Mouse (Mus musculus) stomach, embryonic 14.5 days (tissue): ENCODE results near the gene Ripor2. TPM values are rescaled to one million over a fixed set of nuclear protein-coding genes. Genes with fewer than 3 reads are reported as not detected.
A peak's percentile ranks its signal among the peaks of the same experiment; 100 is the strongest.
"Not testable (repeated sequence)": the region's sequence is repeated elsewhere in the genome, so short reads cannot be mapped to it uniquely, and the experiment has no call there.

Experiments
- ATAC-seq: fragments of 200-750 bp; cut with Nextera tagmentation; 2 replicates; pipeline ENCODE4 v1.8.0; 2017; ENCODE audit warnings: low read depth, moderate TSS enrichment; ENCODE audit not compliant: insufficient number of reproducible peaks, insufficient read depth, low FRiP score
- H3K27ac ChIP-seq: fragments of 300-500 bp; sonication (generic); 2 replicates; pipeline ENCODE4 v1.5.1; 2014; ENCODE audit warnings: mild to moderate bottlenecking, low read length, moderate library complexity, mixed read lengths
- H3K27me3 ChIP-seq: fragments of 300-500 bp; sonication (generic); 2 replicates; pipeline ENCODE4 v1.6.1; 2014; ENCODE audit warnings: low read length, control low read depth, mixed read lengths; ENCODE audit not compliant: control insufficient read depth, insufficient read depth
- H3K36me3 ChIP-seq: fragments of 300-500 bp; sonication (generic); 2 replicates; pipeline ENCODE4 v1.6.1; 2014; ENCODE audit warnings: mild to moderate bottlenecking, control low read depth, low read length, moderate library complexity, mixed read lengths; ENCODE audit not compliant: control insufficient read depth, insufficient read depth
- H3K4me1 ChIP-seq: fragments of 300-500 bp; sonication (generic); 2 replicates; pipeline ENCODE4 v1.6.1; 2014; ENCODE audit warnings: low read length, control low read depth, mixed read lengths; ENCODE audit not compliant: control insufficient read depth, insufficient read depth
- H3K4me2 ChIP-seq: fragments of 300-500 bp; sonication (generic); replicated peaks from 2 replicates; pipeline ENCODE4 v1.6.1; 2014; ENCODE audit warnings: low read depth, low read length, control low read depth
- H3K4me3 ChIP-seq: fragments of 300-500 bp; sonication (generic); 2 replicates; pipeline ENCODE4 v1.5.1; 2014; ENCODE audit warnings: low read depth, low read length, control low read depth
- H3K9ac ChIP-seq: fragments of 300-500 bp; sonication (generic); replicated peaks from 2 replicates; pipeline ENCODE4 v1.6.1; 2014; ENCODE audit warnings: low read depth, mild to moderate bottlenecking, control low read depth, low read length, moderate library complexity, mixed read lengths
- H3K9me3 ChIP-seq: fragments of 300-500 bp; sonication (generic); 2 replicates; pipeline ENCODE4 v1.6.1; 2016; ENCODE audit warnings: low read depth, low read length, control low read depth; ENCODE audit not compliant: control insufficient read depth
- WGBS: fragments of 180-500 bp; shearing (Covaris S2); extraction: QIAGEN DNeasy Blood & Tissue Kit; methylation state at CpG from one replicate; pipeline ENCODE4 v1.1.7; 2014; 5-methylcytosine and 5-hydroxymethylcytosine counted together
- polyA plus RNA-seq: library from polyadenylated mRNA; unstranded; fragments of >200 nt; fragmentation: Nextera tagmentation; extraction: Ambion mirVana; gene quantifications from 2 replicates; pipeline ENCODE4 v1.2.1, GENCODE M21; 2014

Gene Ripor2
- polyA plus RNA-seq, 1 experiment from 2014 or later: 2.3 TPM

DNA sequence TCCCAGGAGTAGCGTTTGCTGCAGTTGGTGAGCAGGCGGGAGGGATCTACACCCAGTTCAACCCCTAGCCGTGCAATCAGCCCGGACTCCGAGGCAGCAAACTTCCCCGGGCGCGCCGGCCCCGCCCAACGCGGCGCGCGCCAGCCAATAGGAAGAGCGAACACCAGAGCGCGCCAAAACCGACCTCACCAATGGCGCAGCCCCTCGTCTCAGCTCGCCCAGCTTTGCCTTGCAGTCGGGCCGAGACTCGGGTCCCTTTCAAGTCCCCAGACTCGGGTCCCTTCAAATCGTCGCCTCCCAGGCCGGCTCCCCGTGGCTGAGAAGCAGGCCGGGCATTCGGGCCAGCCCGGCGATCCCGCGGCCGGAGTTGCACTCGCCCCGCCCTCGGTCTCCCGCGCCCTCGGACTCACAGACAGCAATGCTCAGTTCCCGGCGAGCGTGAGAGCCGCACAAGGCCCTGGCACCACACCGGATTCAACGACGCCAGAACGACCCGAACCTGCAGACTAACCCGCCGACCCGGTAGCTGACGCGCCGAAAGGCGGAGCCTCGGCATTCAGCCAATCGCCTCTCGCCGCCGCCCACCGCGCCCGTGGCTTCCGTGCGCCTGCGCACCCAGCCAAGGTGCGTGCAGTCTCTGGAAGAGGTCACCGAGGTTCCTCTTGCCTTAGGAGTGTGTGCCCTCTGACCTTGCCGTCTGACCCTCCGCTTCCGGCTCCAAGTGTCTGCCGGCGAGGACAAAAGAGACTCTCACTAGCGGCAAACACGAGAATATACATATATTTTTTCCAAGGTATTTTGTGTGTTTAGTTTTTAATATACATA, 179.6 kb downstream of the Ripor2 start, which contains the start of gene Gmnn:
Gene Gmnn (minus strand): TSS at position 521 of the 825 bp plus-strand sequence.
- under 1% methylated on average over 79 of the region's 79 CpGs for WGBS
- peak within 1 kb of the TSS; percentile 69 for H3K4me2 ChIP-seq
- peak within 1 kb of the TSS; percentile 96 for H3K4me3 ChIP-seq
- peaks cover 8% of the 10 kb centered on the region; the same call in 1 of the 2 replicates for H3K4me1 ChIP-seq
- H3K27ac ChIP-seq: peak within 1 kb of the TSS; percentile 96
- peak within 1 kb of the TSS; percentile 74 for H3K9ac ChIP-seq
- peak; percentile 97 for ATAC-seq
- H3K27me3 ChIP-seq: no peaks in the 10 kb centered on the region
- peaks cover 12% of the 10 kb centered on the region; the same call in 1 of the 2 replicates for H3K36me3 ChIP-seq
- H3K9me3 ChIP-seq: no peaks in the 10 kb centered on the region

DNA sequence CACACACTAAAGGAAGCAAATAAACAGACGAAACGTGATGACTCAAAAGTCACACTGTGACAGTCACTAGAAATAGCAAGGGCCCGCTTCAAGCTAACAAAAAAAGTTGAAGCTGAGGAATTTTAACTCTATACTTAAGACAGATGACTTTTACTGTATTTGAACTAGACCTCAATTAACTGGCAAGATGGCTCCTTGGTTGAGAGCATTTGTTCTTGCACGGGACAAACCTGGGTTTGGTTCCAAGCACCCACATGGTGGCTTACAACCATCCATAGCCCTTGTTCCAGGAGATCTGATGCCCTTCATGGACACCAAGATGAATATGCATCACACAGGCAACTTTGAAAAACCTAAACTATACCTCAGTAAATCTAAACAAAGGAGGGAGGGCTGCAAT, 180.3 kb downstream of the Ripor2 start:
- ATAC-seq: no peak
- WGBS: 29% methylated on average over 4 of the region's 4 CpGs
- Histone ChIP-seq H3K27me3 (no peaks in the 10 kb centered on the region), H3K27ac (no peak overlapping the region), H3K9ac (peak overlapping the region; percentile 74; the same call in 1 of the 2 replicates), H3K36me3 (peaks cover 8% of the 10 kb centered on the region; the same call in 1 of the 2 replicates), H3K4me3 (peak overlapping the region; percentile 96), H3K9me3 (no peaks in the 10 kb centered on the region), H3K4me2 (peak overlapping the region; percentile 69), H3K4me1 (peaks cover 8% of the 10 kb centered on the region; the same call in 1 of the 2 replicates)

DNA sequence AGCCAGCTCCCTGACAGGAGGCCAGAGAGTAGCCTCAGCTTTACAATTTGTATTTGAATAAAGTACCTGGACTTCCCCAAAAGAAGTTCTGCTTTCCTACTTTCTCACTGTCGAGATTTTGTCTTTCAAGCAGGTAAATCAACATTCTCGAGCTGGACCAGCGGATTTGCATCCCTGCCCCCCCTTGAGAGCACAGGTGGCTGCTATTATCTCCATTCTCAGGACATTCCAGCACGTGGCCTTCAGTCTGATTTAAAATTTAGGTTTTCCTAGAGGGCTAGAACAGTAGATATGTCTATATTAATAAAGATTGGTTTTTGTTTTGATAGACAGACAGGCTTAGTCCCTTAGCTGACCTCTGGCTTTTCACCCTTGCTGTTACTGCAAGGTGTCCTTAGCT, 185.8 kb downstream of the Ripor2 start:
- not testable (repeated sequence) for H3K36me3 ChIP-seq, H3K9me3 ChIP-seq, H3K9ac ChIP-seq, H3K4me2 ChIP-seq, H3K27me3 ChIP-seq, H3K4me3 ChIP-seq, H3K4me1 ChIP-seq, ATAC-seq, H3K27ac ChIP-seq
- WGBS: 68% methylated on average over 4 of the region's 4 CpGs

DNA sequence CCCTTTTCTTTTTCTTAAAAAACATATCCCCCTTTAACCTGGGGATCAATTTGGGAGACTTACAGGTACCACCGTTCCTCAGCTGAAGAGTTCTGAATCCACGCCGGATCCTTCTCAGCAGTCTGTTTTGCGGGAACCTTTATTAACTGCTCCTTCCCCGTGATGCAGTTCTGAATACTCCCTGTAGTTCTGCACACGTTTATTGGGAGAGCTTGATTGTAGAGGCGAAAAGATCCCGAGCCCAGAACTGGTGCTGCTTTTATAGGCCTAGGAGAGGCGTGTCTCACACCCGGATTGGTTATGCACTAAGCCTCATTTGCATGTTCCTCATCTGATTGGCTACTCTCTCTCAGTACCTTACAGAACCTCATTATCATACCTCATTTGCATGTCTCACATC, 189.5 kb downstream of the Ripor2 start:
- not testable (repeated sequence) for ATAC-seq, H3K27ac ChIP-seq, H3K4me2 ChIP-seq, H3K36me3 ChIP-seq, H3K4me3 ChIP-seq, H3K27me3 ChIP-seq, H3K9me3 ChIP-seq, H3K9ac ChIP-seq, H3K4me1 ChIP-seq
- WGBS: 95% methylated on average over 10 of the region's 10 CpGs

DNA sequence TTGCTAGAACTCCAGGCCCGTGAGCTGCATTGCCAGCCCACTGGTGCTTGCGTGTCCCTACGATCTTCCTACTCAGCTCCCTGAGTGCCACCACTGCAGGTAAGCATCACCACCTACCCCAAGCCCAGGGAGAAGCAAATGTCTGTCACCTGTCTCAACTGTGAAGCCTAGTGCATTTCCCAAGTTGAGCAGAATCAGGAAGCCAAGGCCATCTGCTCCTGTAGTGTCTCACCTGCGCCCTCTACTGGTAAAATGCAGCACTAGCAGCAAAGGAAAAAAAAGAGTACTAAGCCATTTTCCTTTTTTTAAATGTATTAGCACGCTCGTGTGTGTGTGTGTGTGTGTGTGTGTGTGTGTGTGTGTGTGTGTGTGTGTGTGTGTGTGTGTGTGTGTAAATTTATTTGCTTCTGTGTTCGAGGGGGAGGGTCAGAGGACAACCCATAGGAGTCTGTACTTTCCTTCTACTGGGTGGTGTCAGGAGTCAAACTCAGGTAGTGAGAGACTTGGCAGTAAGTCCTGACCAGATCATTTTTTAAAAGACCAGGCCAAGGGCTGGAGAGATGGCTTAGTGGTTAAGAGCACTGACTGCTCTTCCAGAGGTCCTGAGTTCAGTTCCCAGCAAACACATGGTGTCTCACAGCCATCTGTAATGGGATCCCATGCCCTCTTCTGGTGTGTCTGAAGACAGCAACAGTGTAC, 194.3 kb downstream of the Ripor2 start:
- H3K27ac ChIP-seq: no peak overlapping the region
- ATAC-seq: no peak
- WGBS: 49% methylated on average over 7 of the region's 7 CpGs

DNA sequence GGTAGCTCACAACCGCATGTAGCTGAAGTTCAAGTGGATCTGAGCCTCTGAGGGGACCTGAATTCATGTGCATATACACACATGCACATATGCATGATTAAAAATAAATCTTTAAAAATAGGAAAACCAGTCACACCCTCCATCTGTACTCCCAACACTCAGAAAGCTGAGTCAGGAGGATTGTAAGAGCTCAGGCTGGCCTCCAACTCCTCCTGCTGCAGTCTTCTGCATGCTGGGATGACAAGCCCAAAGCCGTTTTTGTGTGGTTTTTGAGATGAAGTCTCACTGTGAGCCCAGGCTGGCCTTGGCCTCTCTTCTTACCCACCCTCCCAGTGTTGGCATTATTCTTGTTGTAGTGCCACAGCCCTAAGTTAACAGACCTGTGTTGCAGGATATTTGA, 196.0 kb downstream of the Ripor2 start:
- Histone ChIP-seq H3K9ac (no peak overlapping the region), H3K36me3 (no peaks in the 10 kb centered on the region), H3K4me3 (no peak overlapping the region), H3K27ac (no peak overlapping the region), H3K4me2 (no peak overlapping the region), H3K27me3 (no peaks in the 10 kb centered on the region), H3K4me1 (no peaks in the 10 kb centered on the region), H3K9me3 (no peaks in the 10 kb centered on the region)
- 89% methylated on average over 2 of the region's 2 CpGs for WGBS
- no peak for ATAC-seq

More for the DNA sequence above, 194.3 kb downstream of the Ripor2 start:
- H3K27me3 ChIP-seq: no peaks in the 10 kb centered on the region
- H3K4me2 ChIP-seq: no peak overlapping the region
- H3K4me3 ChIP-seq: no peak overlapping the region
- H3K4me1 ChIP-seq: no peaks in the 10 kb centered on the region
- H3K9me3 ChIP-seq: no peaks in the 10 kb centered on the region
- no peaks in the 10 kb centered on the region for H3K36me3 ChIP-seq
- no peak overlapping the region for H3K9ac ChIP-seq

DNA sequence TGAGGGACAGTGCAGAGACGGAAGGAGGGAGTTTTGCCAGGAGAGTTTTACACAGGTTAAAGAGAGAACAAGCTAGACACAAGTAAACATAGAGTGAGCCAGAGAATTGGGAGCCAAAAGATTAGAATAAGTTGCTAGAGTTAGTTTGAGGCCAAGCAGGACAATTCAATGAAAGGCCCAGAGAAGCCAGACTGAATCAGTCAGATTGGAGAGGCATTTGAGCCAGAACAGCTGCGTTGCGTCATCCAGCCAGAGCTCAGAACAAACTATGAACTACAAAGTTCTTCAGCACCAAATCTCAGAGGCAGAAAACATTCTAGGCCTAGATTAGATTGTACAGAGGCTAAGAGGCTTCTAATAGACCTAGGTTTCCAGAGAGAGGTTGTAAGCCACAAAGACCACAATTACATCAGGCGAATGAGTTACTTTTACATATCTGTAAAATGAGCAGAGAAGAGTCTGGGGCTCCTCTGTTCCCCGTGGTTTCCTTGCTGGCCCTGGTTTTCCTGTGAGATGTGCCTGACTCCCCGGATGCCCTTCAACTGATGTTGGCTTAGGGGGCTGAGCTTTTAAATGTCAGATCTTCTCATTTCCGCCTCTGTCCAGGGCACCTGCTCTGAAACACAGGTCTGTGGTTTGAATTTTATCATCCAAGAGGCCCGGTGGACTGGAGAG, 196.9 kb downstream of the Ripor2 start:
- Histone ChIP-seq H3K27me3 (no peaks in the 10 kb centered on the region), H3K4me1 (no peaks in the 10 kb centered on the region), H3K27ac (no peak overlapping the region), H3K9ac (no peak overlapping the region), H3K4me3 (no peak overlapping the region), H3K4me2 (no peak overlapping the region), H3K9me3 (no peaks in the 10 kb centered on the region), H3K36me3 (no peaks in the 10 kb centered on the region)
- WGBS: 77% methylated on average over 8 of the region's 8 CpGs
- ATAC-seq: no peak

DNA sequence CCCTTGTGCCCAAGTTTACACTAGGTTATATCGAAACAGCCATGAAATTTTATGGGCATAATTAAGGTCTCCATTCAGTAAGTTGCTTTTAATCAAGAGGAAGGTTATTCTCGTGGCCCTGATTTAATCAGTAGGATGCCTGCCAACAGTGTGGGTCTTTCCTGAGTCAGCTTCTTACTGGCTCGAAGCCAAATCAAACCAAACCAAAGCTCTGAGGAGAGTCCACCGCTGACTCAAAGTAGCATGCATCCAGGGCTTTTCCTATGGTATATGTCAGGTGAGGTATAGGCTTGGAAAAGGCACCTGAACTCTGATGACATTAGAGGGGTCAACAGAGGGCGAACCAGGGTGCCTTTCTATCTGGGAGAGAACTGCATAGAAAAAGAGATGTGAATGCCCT, 199.9 kb downstream of the Ripor2 start:
- Histone ChIP-seq H3K4me2 (no peak overlapping the region), H3K27ac (no peak overlapping the region), H3K9me3 (no peaks in the 10 kb centered on the region), H3K4me1 (no peaks in the 10 kb centered on the region), H3K36me3 (no peaks in the 10 kb centered on the region), H3K4me3 (no peak overlapping the region), H3K9ac (no peak overlapping the region), H3K27me3 (no peaks in the 10 kb centered on the region)
- WGBS: 67% methylated on average over 5 of the region's 5 CpGs
- no peak for ATAC-seq
